Mouse (Mus musculus) lung, postnatal 0 days (tissue): Measurements from ENCODE around the gene Gm21992. TPM values are rescaled to one million over a fixed set of nuclear protein-coding genes. Genes with fewer than 3 reads are reported as not detected.

Source experiments
- ATAC-seq: fragments of 200-750 bp; cut with Nextera tagmentation; 2 replicates; pipeline ENCODE4 v1.8.0; 2017; ENCODE audit warnings: moderate library complexity
- DNase-seq: peaks from one replicate; pipeline ENCODE4 v3.0.0-alpha.2; 2016; ENCODE audit warnings: low spot score
- H3K27ac ChIP-seq: fragments of 300-500 bp; sonication (generic); 2 replicates; pipeline ENCODE4 v1.5.1; 2014; ENCODE audit warnings: antibody characterized with exemption, mild to moderate bottlenecking, low read length, mixed read lengths
- H3K27me3 ChIP-seq: fragments of 300-500 bp; sonication (generic); replicated peaks from 2 replicates; pipeline ENCODE4 v1.6.1; 2014; ENCODE audit warnings: low read length, mixed read lengths; ENCODE audit not compliant: insufficient read depth
- H3K36me3 ChIP-seq: fragments of 300-500 bp; sonication (generic); 2 replicates; pipeline ENCODE4 v1.6.1; 2014; ENCODE audit warnings: low read length, mixed read lengths; ENCODE audit not compliant: insufficient read depth
- H3K4me1 ChIP-seq: fragments of 300-500 bp; sonication (generic); 2 replicates; pipeline ENCODE4 v1.6.1; 2014; ENCODE audit warnings: antibody characterized with exemption, low read depth, low read length, mixed read lengths; ENCODE audit not compliant: insufficient read depth
- H3K4me2 ChIP-seq: fragments of 300-500 bp; sonication (generic); replicated peaks from 2 replicates; pipeline ENCODE4 v1.6.1; 2014; ENCODE audit warnings: low read depth, mild to moderate bottlenecking, low read length, moderate library complexity, mixed read lengths
- H3K4me3 ChIP-seq: fragments of 300-500 bp; sonication (generic); 2 replicates; pipeline ENCODE4 v1.5.1; 2014; ENCODE audit warnings: low read depth, low read length
- H3K9ac ChIP-seq: fragments of 300-500 bp; sonication (generic); replicated peaks from 2 replicates; pipeline ENCODE4 v1.6.1; 2014; ENCODE audit warnings: low read depth, mild to moderate bottlenecking
- H3K9me3 ChIP-seq: fragments of 300-500 bp; sonication (generic); 2 replicates; pipeline ENCODE4 v1.6.1; 2016; ENCODE audit warnings: low read length, mixed read lengths
- CTCF ChIP-seq: IDR thresholded peaks from 2 replicates; pipeline ENCODE4 v1.5.1; 2016; ENCODE audit warnings: antibody characterized with exemption, mild to moderate bottlenecking
- EP300 ChIP-seq: IDR thresholded peaks from 2 replicates; pipeline ENCODE4 v1.6.1; 2016; ENCODE audit warnings: antibody characterized with exemption, mild to moderate bottlenecking, control low read depth
- WGBS: fragments of 180-500 bp; shearing (Covaris S2); extraction: QIAGEN DNeasy Blood & Tissue Kit; methylation state at CpG from one replicate; pipeline ENCODE4 v1.1.7; 2014; 5-methylcytosine and 5-hydroxymethylcytosine counted together
- polyA plus RNA-seq: library from polyadenylated mRNA; unstranded; fragments of >200 nt; fragmentation: Nextera tagmentation; extraction: Ambion mirVana; gene quantifications from 2 replicates; pipeline ENCODE4 v1.2.1, GENCODE M21; 2015

Gm21992 gene
- polyA plus RNA-seq, 1 experiment from 2014 or later = 13.9 TPM

- H3K4me1 ChIP-seq = peaks cover 8% of the 10 kb centered on the region; the same call in 1 of the 2 replicates
- no peaks in the 10 kb centered on the region for H3K36me3 ChIP-seq
- ATAC-seq = peak; percentile 10
- H3K4me3 ChIP-seq = peak overlapping the region; percentile 56
- H3K9ac ChIP-seq = peak overlapping the region; percentile 69
- TF ChIP-seq EP300 (no peak), CTCF (no peak)
- DNase-seq = no peak
- peaks cover 6% of the 10 kb centered on the region; the same call in 1 of the 2 replicates for H3K27me3 ChIP-seq
- peak overlapping the region; percentile 90 for H3K4me2 ChIP-seq
- WGBS = 20% methylated on average over 10 of the region's 10 CpGs
- peak overlapping the region; percentile 7; the same call in 1 of the 2 replicates for H3K27ac ChIP-seq
- no peaks in the 10 kb centered on the region for H3K9me3 ChIP-seq
These were observed 27.2 kb upstream of the Gm21992 start for GRCm38 (mm10) chr19:4838526-4839140.

GRCm38 (mm10) chr19:4837049-4837448 lies 25.6 kb upstream of the Gm21992 start:
- WGBS = 95% methylated on average over 6 of the region's 6 CpGs
- no peak for ATAC-seq
- no peaks in the 10 kb centered on the region for H3K9me3 ChIP-seq

GRCm38 (mm10) chr19:4836096-4836495 lies 24.7 kb upstream of the Gm21992 start:
- H3K27me3 ChIP-seq = peaks cover 6% of the 10 kb centered on the region; the same call in 1 of the 2 replicates
- H3K36me3 ChIP-seq = no peaks in the 10 kb centered on the region
- H3K9ac ChIP-seq = no peak overlapping the region
- peak; percentile 14 for DNase-seq
- no peak overlapping the region for H3K27ac ChIP-seq
- H3K9me3 ChIP-seq = no peaks in the 10 kb centered on the region
- H3K4me3 ChIP-seq = no peak overlapping the region
- TF ChIP-seq EP300 = no peak
- TF ChIP-seq CTCF = no peak
- no peak overlapping the region for H3K4me2 ChIP-seq
- H3K4me1 ChIP-seq = peaks cover 8% of the 10 kb centered on the region; the same call in 1 of the 2 replicates
- ATAC-seq = no peak
- WGBS = 74% methylated on average over 2 of the region's 2 CpGs

More at GRCm38 (mm10) chr19:4837049-4837448, 25.6 kb upstream of the Gm21992 start:
- TF ChIP-seq CTCF = no peak
- TF ChIP-seq EP300 = no peak
- H3K4me2 ChIP-seq = no peak overlapping the region
- peaks cover 8% of the 10 kb centered on the region; the same call in 1 of the 2 replicates for H3K4me1 ChIP-seq
- H3K4me3 ChIP-seq = no peak overlapping the region
- no peak for DNase-seq
- no peak overlapping the region for H3K9ac ChIP-seq
- no peak overlapping the region for H3K27ac ChIP-seq
- no peaks in the 10 kb centered on the region for H3K36me3 ChIP-seq
- peaks cover 6% of the 10 kb centered on the region; the same call in 1 of the 2 replicates for H3K27me3 ChIP-seq

DNA sequence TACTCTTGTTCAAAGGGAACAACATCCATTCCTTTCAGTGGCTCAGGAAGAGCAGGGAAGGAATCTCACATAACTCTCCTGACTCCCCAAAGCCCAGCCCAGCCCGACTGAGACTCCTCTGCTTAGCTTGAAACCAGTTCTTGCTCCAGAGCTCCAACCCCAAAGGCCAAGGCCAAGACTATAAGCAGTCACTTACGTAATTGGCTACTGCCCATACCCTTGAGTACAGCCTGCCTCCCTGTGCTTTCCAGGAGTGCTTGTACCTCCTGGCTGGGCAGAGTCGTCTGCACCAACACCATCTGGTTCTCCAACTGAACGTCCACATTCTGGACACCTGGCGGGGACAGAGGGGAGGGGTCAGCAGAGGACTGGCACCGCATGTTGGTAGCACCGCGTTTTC lies 22.6 kb upstream of the Gm21992 start:
- no peaks in the 10 kb centered on the region for H3K9me3 ChIP-seq
- WGBS = 84% methylated on average over 8 of the region's 8 CpGs
- H3K36me3 ChIP-seq = no peaks in the 10 kb centered on the region

DNA sequence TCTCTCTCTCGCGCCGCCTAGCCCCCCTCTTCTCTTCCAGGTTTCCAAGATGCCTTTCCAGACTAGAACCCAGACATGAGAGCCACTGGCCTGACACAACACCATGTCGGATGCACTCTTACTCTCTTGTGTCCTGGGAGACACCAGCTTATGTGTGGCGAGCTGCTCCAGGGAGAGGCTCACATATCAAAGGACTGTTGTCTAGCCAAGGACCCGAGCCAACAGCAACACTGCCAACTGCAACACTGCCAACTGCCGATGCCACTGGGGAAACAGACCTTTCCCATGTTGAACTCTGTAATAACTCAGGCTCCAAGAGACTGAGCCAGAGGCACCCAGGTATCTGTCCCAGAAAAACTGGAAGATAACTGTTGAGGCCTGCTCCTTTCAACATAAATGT lies 17.7 kb upstream of the Gm21992 start:
- TF ChIP-seq CTCF (no peak), EP300 (no peak)
- 59% methylated on average over 7 of the region's 7 CpGs for whole genome bisulfite sequencing
- H3K9me3 ChIP-seq = no peaks in the 10 kb centered on the region
- DNase-seq (no peak), ATAC-seq (no peak)
- no peak overlapping the region for H3K4me2 ChIP-seq
- peaks cover 6% of the 10 kb centered on the region; the same call in 1 of the 2 replicates for H3K36me3 ChIP-seq
- H3K4me1 ChIP-seq = no peaks in the 10 kb centered on the region
- no peak overlapping the region for H3K4me3 ChIP-seq
- H3K27me3 ChIP-seq = no peaks in the 10 kb centered on the region
- no peak overlapping the region for H3K27ac ChIP-seq
- no peak overlapping the region for H3K9ac ChIP-seq

More for the DNA sequence above, 22.6 kb upstream of the Gm21992 start:
- peaks cover 4% of the 10 kb centered on the region; the same call in 1 of the 2 replicates for H3K4me1 ChIP-seq
- H3K9ac ChIP-seq = no peak overlapping the region
- DNase-seq (no peak), ATAC-seq (no peak)
- H3K27me3 ChIP-seq = no peaks in the 10 kb centered on the region
- no peak overlapping the region for H3K4me3 ChIP-seq
- H3K27ac ChIP-seq = no peak overlapping the region
- no peak overlapping the region for H3K4me2 ChIP-seq
- TF ChIP-seq EP300 (no peak), CTCF (no peak)

GRCm38 (mm10) chr19:4828444-4829114 lies 17.2 kb upstream of the Gm21992 start:
- 55% methylated on average over 16 of the region's 16 CpGs for WGBS
- no peak overlapping the region for H3K4me2 ChIP-seq
- peak; percentile 40 for DNase-seq

More at GRCm38 (mm10) chr19:4828444-4829114, 17.2 kb upstream of the Gm21992 start:
- Histone ChIP-seq H3K4me3 (no peak overlapping the region), H3K27me3 (no peaks in the 10 kb centered on the region), H3K9me3 (no peaks in the 10 kb centered on the region), H3K4me1 (no peaks in the 10 kb centered on the region), H3K27ac (no peak overlapping the region), H3K36me3 (peaks cover 6% of the 10 kb centered on the region; the same call in 1 of the 2 replicates), H3K9ac (no peak overlapping the region)
- peak; percentile 52 for ATAC-seq
- no peak for TF ChIP-seq EP300
- no peak for TF ChIP-seq CTCF
